Mouse (Mus musculus): ENCODE data around the gene Yap1. TPM values are rescaled to one million over a fixed set of nuclear protein-coding genes. Genes with fewer than 3 reads are reported as not detected.
A peak's percentile ranks its signal among the peaks of the same experiment; 100 is the strongest.

Gene Yap1
- polyA plus RNA-seq, 1 experiment from 2014 or later, result 31.6 TPM

DNA sequence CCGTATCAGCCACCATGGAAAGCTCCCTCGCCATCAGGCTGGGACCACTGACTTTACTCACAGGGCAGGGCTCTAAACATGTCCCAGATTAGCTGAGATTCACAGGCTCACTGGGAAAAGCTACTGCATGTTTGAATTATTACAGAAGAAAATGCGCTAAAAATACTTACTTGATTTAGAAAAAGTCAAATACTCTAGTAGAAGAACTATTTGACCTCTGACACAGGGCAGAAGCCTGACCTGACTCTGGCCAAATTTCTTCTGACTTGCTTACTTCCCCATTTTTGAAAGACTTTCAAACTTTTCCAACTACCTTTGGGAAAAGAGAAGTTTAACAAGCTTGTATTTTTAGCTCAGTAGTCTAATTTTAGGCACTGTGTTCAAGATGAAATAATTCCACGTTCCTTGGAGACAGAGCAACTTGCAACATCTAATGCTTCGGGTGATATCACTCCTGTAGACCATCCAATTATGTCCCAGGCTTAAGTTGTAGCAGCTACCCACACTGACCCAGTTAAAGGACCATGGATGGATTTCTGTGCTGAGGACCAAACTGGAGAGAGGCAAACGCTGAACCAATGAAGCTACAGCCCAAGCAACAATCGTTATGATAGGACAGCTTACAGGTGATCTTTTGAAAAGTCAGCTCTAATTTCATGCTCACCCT, 60.5 kb downstream of the Yap1 start:
- no peak for ATAC-seq (ENCODE audit: low FRiP score)
- 93% methylated on average over 7 of the region's 7 CpGs for WGBS
- peaks cover 30% of the 10 kb centered on the region for H3K36me3 ChIP-seq (replicated peaks)
- no peak overlapping the region for H3K4me3 ChIP-seq (replicated peaks)
- no peak overlapping the region for H3K27ac ChIP-seq
- H3K4me2 ChIP-seq, result no peak overlapping the region
- H3K9ac ChIP-seq, result no peak overlapping the region
- no peaks in the 10 kb centered on the region for H3K9me3 ChIP-seq
- H3K4me1 ChIP-seq, result no peaks in the 10 kb centered on the region
- H3K27me3 ChIP-seq, result no peaks in the 10 kb centered on the region

DNA sequence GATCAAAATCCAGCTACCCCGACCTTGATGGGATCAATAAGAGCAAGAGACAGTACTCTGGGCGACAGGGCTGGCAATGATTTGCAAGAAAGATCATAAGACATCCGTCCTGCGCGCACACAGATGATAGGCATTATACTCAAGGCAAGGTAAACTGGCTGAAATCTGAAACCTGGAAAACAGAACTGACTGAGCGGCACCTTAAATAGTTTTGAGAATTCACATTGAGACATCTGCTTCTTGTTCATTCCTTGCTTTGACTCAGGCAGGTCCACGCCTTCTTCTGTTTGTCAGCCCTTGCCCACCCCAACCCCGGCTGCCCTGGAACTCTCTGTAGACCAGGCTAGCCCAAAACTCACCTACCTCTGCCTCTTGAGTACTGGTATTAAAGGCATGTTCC, 61.7 kb downstream of the Yap1 start:
- H3K9ac ChIP-seq, result no peak overlapping the region
- H3K4me2 ChIP-seq, result no peak overlapping the region
- H3K4me1 ChIP-seq, result no peaks in the 10 kb centered on the region
- no peak for ATAC-seq (ENCODE audit: low FRiP score)
- no peak overlapping the region for H3K4me3 ChIP-seq (replicated peaks)
- H3K36me3 ChIP-seq (replicated peaks), result peaks cover 25% of the 10 kb centered on the region
- H3K27ac ChIP-seq, result no peak overlapping the region
- H3K27me3 ChIP-seq, result no peaks in the 10 kb centered on the region
- no peaks in the 10 kb centered on the region for H3K9me3 ChIP-seq
- WGBS, result 87% methylated on average over 8 of the region's 8 CpGs

DNA sequence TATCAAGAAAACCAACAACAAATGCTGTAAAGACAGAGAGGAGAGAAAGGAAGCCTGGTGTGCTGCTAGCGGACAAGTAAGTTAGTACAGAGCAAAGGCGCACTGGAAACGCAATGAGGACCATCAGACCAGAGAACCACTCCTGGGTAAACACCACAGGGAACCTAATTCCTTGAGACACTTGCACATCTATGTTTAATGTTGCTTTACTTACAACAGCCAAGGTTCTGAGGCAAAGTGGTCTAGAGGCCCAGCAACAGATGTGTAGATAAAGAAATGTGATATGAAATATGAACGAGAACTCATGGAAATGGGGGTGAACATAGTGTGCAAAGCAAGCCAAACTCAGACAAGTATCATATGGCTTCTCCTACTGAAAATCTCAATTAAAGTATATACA, 64.3 kb downstream of the Yap1 start:
- Histone ChIP-seq H3K9me3 (no peaks in the 10 kb centered on the region), H3K27me3 (no peaks in the 10 kb centered on the region), H3K4me2 (no peak overlapping the region), H3K4me3 (replicated peaks) (no peak overlapping the region), H3K9ac (no peak overlapping the region), H3K27ac (no peak overlapping the region), H3K36me3 (replicated peaks) (peaks cover 42% of the 10 kb centered on the region), H3K4me1 (no peaks in the 10 kb centered on the region)
- ATAC-seq (ENCODE audit: low FRiP score), result no peak
- 97% methylated on average over 4 of the region's 4 CpGs for WGBS

DNA sequence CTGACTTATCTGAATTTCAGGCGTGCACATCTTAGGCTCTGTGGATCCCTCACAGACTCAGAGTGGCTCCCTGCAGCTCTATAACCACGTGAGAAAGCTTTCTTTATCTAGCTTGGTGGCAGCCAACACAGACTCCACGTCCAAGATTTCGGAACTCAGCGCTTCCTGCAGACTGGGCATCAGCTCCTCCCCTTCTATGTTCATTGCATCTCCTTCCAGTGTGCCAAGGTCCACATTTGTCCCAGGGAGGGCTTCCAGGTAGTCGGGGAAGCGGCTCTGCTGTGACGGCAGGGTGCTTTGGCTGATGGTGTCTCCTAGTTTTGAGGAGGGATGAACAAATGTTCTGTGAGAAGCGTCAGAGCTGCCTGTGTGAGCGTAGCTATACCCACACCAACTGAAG, 70.0 kb downstream of the Yap1 start:
- Histone ChIP-seq H3K4me2 (no peak overlapping the region), H3K9me3 (peaks cover 11% of the 10 kb centered on the region), H3K4me3 (replicated peaks) (no peak overlapping the region), H3K4me1 (no peaks in the 10 kb centered on the region), H3K27me3 (no peaks in the 10 kb centered on the region), H3K36me3 (replicated peaks) (peaks cover 71% of the 10 kb centered on the region), H3K27ac (no peak overlapping the region), H3K9ac (no peak overlapping the region)
- 96% methylated on average over 10 of the region's 10 CpGs for WGBS
- no peak for ATAC-seq (ENCODE audit: low FRiP score)

DNA sequence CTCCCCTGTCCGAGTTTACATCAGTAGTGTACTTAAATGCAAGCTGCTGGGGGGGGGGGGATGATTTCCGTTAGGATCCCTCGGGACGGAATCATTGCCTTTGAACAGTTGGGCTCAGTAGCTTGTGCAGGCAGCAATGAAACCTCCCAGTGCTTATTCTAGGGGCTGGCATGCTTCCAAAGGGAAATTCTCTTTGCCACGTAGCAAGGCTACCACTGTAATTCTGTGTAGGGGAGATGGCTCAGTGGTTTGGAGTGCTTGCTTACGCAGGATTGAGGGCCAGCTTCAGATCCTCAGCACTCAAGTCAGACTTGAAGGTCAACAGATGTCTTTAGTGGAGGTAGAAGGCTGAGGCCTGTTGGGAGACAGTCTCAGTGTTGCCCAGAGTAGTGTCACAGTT, 74.8 kb downstream of the Yap1 start:
- Histone ChIP-seq H3K4me1 (no peaks in the 10 kb centered on the region), H3K4me2 (no peak overlapping the region), H3K36me3 (replicated peaks) (peaks cover 44% of the 10 kb centered on the region), H3K27me3 (no peaks in the 10 kb centered on the region), H3K4me3 (replicated peaks) (no peak overlapping the region), H3K27ac (no peak overlapping the region), H3K9ac (no peak overlapping the region), H3K9me3 (peaks cover 11% of the 10 kb centered on the region)
- 92% methylated on average over 6 of the region's 6 CpGs for WGBS
- ATAC-seq (ENCODE audit: low FRiP score), result no peak

DNA sequence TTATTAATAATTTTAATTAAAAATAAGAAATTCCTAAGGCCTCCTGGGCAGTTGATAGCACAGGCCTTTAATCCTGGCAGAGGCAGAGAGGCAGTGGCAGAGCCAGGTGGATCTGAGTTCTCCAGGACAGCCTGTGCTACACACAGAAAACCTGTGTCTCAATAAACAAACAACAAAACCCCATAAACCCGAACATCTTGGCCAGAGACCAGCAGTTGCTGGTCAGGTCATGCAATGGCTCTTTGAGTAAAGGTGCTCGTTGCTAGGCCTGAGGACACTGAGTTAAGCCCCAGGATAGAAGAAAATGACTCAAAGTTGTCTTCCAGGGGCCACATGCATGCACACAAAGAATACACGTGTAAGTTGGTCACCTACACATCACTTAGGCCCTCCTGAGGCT, 75.5 kb downstream of the Yap1 start:
- Histone ChIP-seq H3K9me3 (peaks cover 11% of the 10 kb centered on the region), H3K9ac (no peak overlapping the region), H3K4me2 (no peak overlapping the region), H3K4me3 (replicated peaks) (no peak overlapping the region), H3K27me3 (no peaks in the 10 kb centered on the region), H3K4me1 (no peaks in the 10 kb centered on the region), H3K36me3 (replicated peaks) (peaks cover 37% of the 10 kb centered on the region), H3K27ac (no peak overlapping the region)
- 85% methylated on average over 3 of the region's 3 CpGs for WGBS
- ATAC-seq (ENCODE audit: low FRiP score), result no peak

DNA sequence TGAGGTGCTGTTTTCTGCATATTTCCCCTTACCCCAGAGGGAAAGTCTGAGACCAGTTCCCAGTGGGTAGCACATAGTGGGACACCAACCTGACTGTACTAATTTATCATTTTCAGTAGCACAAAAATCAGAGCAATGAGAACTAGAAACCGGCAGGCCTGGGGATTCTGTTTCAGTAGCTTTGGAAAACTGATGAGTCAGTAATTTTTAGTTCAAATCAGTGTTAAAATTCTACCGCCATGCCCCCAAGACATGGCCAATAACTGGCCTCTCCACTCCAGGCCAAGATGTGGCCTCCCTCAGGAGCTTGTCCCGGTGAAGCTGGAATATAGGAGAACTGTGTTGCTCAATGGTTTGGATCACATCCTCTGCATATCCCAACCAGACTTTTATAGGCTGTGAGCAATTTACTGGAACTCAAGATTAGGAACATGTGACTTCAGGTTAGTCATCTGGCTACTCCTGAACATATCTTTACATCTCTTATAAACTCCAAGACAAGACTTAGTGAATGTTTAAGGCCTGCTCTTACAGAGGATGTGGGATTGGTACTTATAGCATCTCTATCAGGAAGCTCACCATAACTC, 76.1 kb downstream of the Yap1 start:
- ATAC-seq (ENCODE audit: low FRiP score), result no peak
- Histone ChIP-seq H3K36me3 (replicated peaks) (peaks cover 32% of the 10 kb centered on the region), H3K4me3 (replicated peaks) (no peak overlapping the region), H3K27ac (no peak overlapping the region), H3K9me3 (peaks cover 11% of the 10 kb centered on the region), H3K9ac (no peak overlapping the region), H3K4me1 (no peaks in the 10 kb centered on the region), H3K27me3 (no peaks in the 10 kb centered on the region), H3K4me2 (no peak overlapping the region)
- WGBS, result 92% methylated on average over 3 of the region's 3 CpGs

DNA sequence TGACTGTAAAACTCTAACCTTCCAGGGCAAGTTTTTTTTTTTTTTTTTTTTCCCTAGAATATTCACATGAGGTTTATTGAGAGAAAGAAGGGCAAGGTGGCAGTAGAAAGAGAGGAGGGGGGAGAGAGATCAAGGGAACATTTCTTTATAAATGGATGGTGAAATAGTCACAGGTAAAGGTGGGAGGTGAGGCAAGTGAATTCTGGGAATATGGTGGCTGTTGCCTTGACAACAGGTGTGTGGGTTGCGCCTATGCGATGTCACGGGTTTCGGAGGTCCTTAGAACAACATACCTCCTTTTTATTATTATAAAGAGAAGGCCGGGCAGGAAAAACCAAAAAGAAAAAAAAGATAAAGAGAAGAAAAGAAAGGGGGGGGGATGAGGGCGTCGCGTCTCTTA, 89.5 kb downstream of the Yap1 start:
- Histone ChIP-seq H3K4me2 (peak overlapping the region; percentile 48), H3K36me3 (replicated peaks) (no peaks in the 10 kb centered on the region), H3K4me1 (peaks cover 8% of the 10 kb centered on the region; the same call in 1 of the 2 replicates), H3K27me3 (no peaks in the 10 kb centered on the region), H3K4me3 (replicated peaks) (no peak overlapping the region), H3K9ac (no peak overlapping the region), H3K27ac (no peak overlapping the region), H3K9me3 (no peaks in the 10 kb centered on the region)
- WGBS, result 60% methylated on average over 8 of the region's 8 CpGs
- no peak for ATAC-seq (ENCODE audit: low FRiP score)

DNA sequence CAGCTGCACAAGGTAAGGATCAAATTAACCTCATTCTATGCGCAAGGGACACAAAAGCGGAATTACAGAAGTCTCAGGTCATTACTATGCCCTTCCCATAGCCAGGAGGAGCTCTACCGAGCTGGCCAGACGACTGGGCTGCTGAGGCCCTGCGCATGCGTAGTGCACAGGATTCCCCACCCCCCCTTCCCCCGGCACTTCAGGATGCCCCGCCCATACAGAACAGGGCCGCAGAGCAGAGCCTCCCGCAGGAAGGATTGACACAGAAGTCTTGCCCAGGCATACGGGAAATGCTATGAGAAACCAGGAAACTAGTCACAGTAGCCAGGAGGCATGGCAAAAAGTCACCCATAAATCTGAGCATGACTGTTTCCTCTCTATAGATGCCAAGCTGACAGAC, 89.9 kb downstream of the Yap1 start:
- Histone ChIP-seq H3K4me3 (replicated peaks) (peak overlapping the region; percentile 23), H3K4me1 (peaks cover 8% of the 10 kb centered on the region; the same call in 1 of the 2 replicates), H3K36me3 (replicated peaks) (no peaks in the 10 kb centered on the region), H3K27ac (no peak overlapping the region), H3K9me3 (no peaks in the 10 kb centered on the region), H3K9ac (no peak overlapping the region), H3K4me2 (peak overlapping the region; percentile 48), H3K27me3 (no peaks in the 10 kb centered on the region)
- 4% methylated on average over 11 of the region's 11 CpGs for WGBS
- peak; percentile 94 for ATAC-seq (ENCODE audit: low FRiP score)

DNA sequence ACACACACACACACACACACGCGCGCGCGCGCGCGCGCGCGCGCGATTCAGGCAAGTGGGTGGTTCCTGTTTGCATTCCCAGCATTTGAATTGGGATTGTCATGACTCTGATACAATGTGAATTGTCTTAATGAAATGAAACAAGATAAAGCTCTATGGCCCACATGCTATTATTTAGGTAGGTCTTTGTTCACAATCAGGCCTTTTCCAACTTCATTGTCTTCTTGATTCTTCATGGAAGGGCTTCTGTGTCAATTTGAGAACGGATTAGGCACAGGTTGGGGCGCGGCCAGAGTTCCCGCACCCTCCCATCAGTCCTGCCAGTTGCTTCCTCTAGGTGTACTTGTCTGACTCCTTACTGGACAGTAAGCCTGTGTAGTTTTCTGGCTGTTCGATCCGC, 90.4 kb downstream of the Yap1 start:
- Histone ChIP-seq H3K9ac (no peak overlapping the region), H3K4me2 (peak overlapping the region; percentile 48), H3K27me3 (no peaks in the 10 kb centered on the region), H3K27ac (no peak overlapping the region), H3K36me3 (replicated peaks) (no peaks in the 10 kb centered on the region), H3K9me3 (no peaks in the 10 kb centered on the region), H3K4me1 (peaks cover 8% of the 10 kb centered on the region; the same call in 1 of the 2 replicates), H3K4me3 (replicated peaks) (peak overlapping the region; percentile 23)
- peak; percentile 68 for ATAC-seq (ENCODE audit: low FRiP score)
- WGBS, result 54% methylated on average over 19 of the region's 19 CpGs

DNA sequence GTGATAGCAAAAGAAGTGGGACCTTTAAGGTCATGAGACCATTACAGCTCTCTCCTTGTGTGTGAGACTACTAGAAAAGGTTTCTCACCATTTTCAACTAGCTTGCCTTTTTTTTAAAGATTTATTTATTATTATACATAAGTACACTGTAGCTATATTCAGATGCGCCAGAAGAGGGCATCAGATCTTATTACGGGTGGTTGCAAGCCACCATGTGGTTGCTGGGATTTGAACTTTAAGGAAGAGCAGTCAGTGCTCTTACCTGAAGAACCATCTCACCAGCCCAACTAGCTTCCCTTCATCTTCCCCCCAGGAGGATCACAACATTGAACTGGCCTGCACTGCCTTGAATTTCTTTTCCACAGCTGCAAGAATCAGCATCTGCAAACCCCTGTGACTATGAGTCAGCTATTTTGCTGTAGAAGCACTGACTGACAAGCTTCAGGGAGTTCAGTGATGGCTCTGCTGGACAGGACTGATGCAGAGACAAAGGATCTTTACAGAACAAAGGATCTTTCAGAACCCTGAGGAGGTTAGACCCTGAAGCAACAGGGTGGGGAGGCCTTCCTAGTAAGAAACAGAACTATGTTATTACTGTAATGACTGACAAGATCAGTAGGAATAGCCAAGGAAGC, 96.9 kb downstream of the Yap1 start:
- H3K9me3 ChIP-seq, result no peaks in the 10 kb centered on the region
- H3K4me3 ChIP-seq (replicated peaks), result no peak overlapping the region
- no peak for ATAC-seq (ENCODE audit: low FRiP score)
- H3K4me1 ChIP-seq, result no peaks in the 10 kb centered on the region
- H3K36me3 ChIP-seq (replicated peaks), result no peaks in the 10 kb centered on the region
- H3K27ac ChIP-seq, result no peak overlapping the region
- no peak overlapping the region for H3K9ac ChIP-seq
- no peaks in the 10 kb centered on the region for H3K27me3 ChIP-seq
- no peak overlapping the region for H3K4me2 ChIP-seq
- 85% methylated on average over 2 of the region's 2 CpGs for WGBS

DNA sequence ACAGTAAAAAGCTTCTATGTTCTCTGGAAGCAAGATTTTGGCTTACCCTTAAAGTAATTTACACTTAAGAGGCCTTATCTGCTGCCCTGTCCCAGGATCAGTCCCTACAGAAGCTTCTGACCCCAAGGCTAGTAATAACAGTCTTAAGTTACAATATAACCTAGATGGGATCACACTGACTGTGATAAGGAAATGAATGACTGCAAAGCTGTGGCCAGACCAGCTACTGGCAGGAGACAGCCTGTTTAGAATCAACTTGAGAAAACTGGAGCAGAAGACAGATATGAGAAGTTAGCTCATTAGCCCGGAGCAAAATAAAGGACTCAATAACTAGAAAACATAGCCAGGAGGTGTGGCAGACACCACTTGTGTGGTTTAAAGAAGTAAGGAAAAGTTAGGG, 97.8 kb downstream of the Yap1 start:
- H3K27ac ChIP-seq, result no peak overlapping the region
- H3K9ac ChIP-seq, result no peak overlapping the region
- H3K4me2 ChIP-seq, result no peak overlapping the region
- ATAC-seq (ENCODE audit: low FRiP score), result no peak
- no peaks in the 10 kb centered on the region for H3K27me3 ChIP-seq
- WGBS, result 77% methylated on average over 1 of the region's 1 CpGs
- H3K4me1 ChIP-seq, result no peaks in the 10 kb centered on the region
- no peaks in the 10 kb centered on the region for H3K9me3 ChIP-seq
- H3K4me3 ChIP-seq (replicated peaks), result no peak overlapping the region
- no peaks in the 10 kb centered on the region for H3K36me3 ChIP-seq (replicated peaks)

DNA sequence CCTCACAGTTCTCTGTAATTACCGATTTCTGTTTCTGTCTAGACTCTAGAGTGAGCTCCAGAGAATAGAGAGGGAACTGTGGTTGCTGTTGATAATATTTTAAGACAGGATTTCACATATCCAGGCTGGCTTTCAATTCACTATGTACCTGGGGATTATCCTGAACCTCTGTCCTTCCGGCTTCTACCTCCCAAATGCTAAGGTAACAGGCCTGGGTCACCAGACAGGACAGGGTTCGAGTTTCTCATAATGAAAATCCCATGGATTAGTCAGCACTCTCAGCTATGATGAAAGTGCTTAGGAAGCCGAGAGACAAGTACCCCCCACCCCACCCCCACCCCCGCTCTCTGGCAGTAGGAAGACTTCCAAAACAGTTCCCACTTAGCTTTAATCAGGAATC, 100.6 kb downstream of the Yap1 start:
- H3K27me3 ChIP-seq, result no peaks in the 10 kb centered on the region
- 79% methylated on average over 5 of the region's 5 CpGs for WGBS
- H3K27ac ChIP-seq, result no peak overlapping the region
- no peak overlapping the region for H3K4me3 ChIP-seq (replicated peaks)
- no peak overlapping the region for H3K9ac ChIP-seq
- H3K4me1 ChIP-seq, result no peaks in the 10 kb centered on the region
- no peak for ATAC-seq (ENCODE audit: low FRiP score)
- H3K36me3 ChIP-seq (replicated peaks), result no peaks in the 10 kb centered on the region
- no peaks in the 10 kb centered on the region for H3K9me3 ChIP-seq
- no peak overlapping the region for H3K4me2 ChIP-seq
